Mouse (Mus musculus): ENCODE measurements around the gene Tead1. TPM values are rescaled to one million over a fixed set of nuclear protein-coding genes. Genes with fewer than 3 reads are reported as not detected.

Tead1 gene
- polyA plus RNA-seq, 1 experiment from 2014 or later: 15.9 TPM

- Histone ChIP-seq H3K4me3 (replicated peaks) (no peak overlapping the region), H3K4me2 (no peak overlapping the region), H3K27me3 (replicated peaks) (no peaks in the 10 kb centered on the region), H3K9me3 (replicated peaks) (no peaks in the 10 kb centered on the region), H3K27ac (replicated peaks) (peak overlapping the region; percentile 41), H3K9ac (replicated peaks) (no peak overlapping the region), H3K4me1 (peaks cover 12% of the 10 kb centered on the region), H3K36me3 (no peaks in the 10 kb centered on the region)
- ATAC-seq (ENCODE audit: low FRiP score): 0 out of 2 replicates have a peak, but pooled peaks have one; percentile 31
- WGBS: 37% methylated on average over 8 of the region's 8 CpGs
Measured at GRCm38 (mm10) chr7:112868551-112869465, 189.7 kb downstream of the Tead1 start.

GRCm38 (mm10) chr7:112871752-112872151 lies 192.6 kb downstream of the Tead1 start:
- no peak for ATAC-seq (ENCODE audit: low FRiP score)
- Histone ChIP-seq H3K9me3 (replicated peaks) (no peaks in the 10 kb centered on the region), H3K27ac (replicated peaks) (no peak overlapping the region), H3K27me3 (replicated peaks) (no peaks in the 10 kb centered on the region), H3K9ac (replicated peaks) (no peak overlapping the region), H3K4me3 (replicated peaks) (no peak overlapping the region), H3K4me2 (no peak overlapping the region), H3K36me3 (peaks cover 4% of the 10 kb centered on the region; the same call in 1 of the 2 replicates), H3K4me1 (peaks cover 12% of the 10 kb centered on the region)
- WGBS: 93% methylated on average over 7 of the region's 7 CpGs

GRCm38 (mm10) chr7:112872435-112873196 lies 193.5 kb downstream of the Tead1 start:
- Histone ChIP-seq H3K36me3 (peaks cover 4% of the 10 kb centered on the region; the same call in 1 of the 2 replicates), H3K4me3 (replicated peaks) (no peak overlapping the region), H3K27ac (replicated peaks) (no peak overlapping the region), H3K9ac (replicated peaks) (no peak overlapping the region), H3K27me3 (replicated peaks) (no peaks in the 10 kb centered on the region), H3K4me1 (peaks cover 15% of the 10 kb centered on the region), H3K4me2 (no peak overlapping the region), H3K9me3 (replicated peaks) (no peaks in the 10 kb centered on the region)
- ATAC-seq (ENCODE audit: low FRiP score): no peak
- WGBS: 87% methylated on average over 9 of the region's 9 CpGs

- Histone ChIP-seq H3K9me3 (replicated peaks) (no peaks in the 10 kb centered on the region), H3K27me3 (replicated peaks) (no peaks in the 10 kb centered on the region), H3K4me1 (peaks cover 9% of the 10 kb centered on the region), H3K4me2 (no peak overlapping the region), H3K4me3 (replicated peaks) (no peak overlapping the region), H3K36me3 (peaks cover 4% of the 10 kb centered on the region; the same call in 1 of the 2 replicates), H3K9ac (replicated peaks) (no peak overlapping the region), H3K27ac (replicated peaks) (no peak overlapping the region)
- 92% methylated on average over 10 of the region's 10 CpGs for WGBS
- ATAC-seq (ENCODE audit: low FRiP score): no peak
Measured at GRCm38 (mm10) chr7:112876128-112876527, 197.0 kb downstream of the Tead1 start.

- H3K4me3 ChIP-seq (replicated peaks): no peak overlapping the region
- peaks cover 23% of the 10 kb centered on the region for H3K4me1 ChIP-seq
- no peaks in the 10 kb centered on the region for H3K27me3 ChIP-seq (replicated peaks)
- no peaks in the 10 kb centered on the region for H3K36me3 ChIP-seq
- H3K4me2 ChIP-seq: no peak overlapping the region
- peak overlapping the region; percentile 71 for H3K27ac ChIP-seq (replicated peaks)
- 18% methylated on average over 8 of the region's 8 CpGs for WGBS
- ATAC-seq (ENCODE audit: low FRiP score): peak; percentile 89
- no peak overlapping the region for H3K9ac ChIP-seq (replicated peaks)
- no peaks in the 10 kb centered on the region for H3K9me3 ChIP-seq (replicated peaks)
Measured at GRCm38 (mm10) chr7:112883791-112884274, 204.7 kb downstream of the Tead1 start.

GRCm38 (mm10) chr7:112885546-112885945 lies 206.4 kb downstream of the Tead1 start:
- Histone ChIP-seq H3K36me3 (no peaks in the 10 kb centered on the region), H3K27me3 (replicated peaks) (no peaks in the 10 kb centered on the region), H3K4me3 (replicated peaks) (no peak overlapping the region), H3K4me2 (no peak overlapping the region), H3K9ac (replicated peaks) (no peak overlapping the region), H3K9me3 (replicated peaks) (no peaks in the 10 kb centered on the region), H3K27ac (replicated peaks) (no peak overlapping the region), H3K4me1 (peaks cover 17% of the 10 kb centered on the region)
- ATAC-seq (ENCODE audit: low FRiP score): no peak
- WGBS: 83% methylated on average over 8 of the region's 8 CpGs

- H3K27ac ChIP-seq (replicated peaks): no peak overlapping the region
- H3K27me3 ChIP-seq (replicated peaks): no peaks in the 10 kb centered on the region
- peaks cover 8% of the 10 kb centered on the region; the same call in 1 of the 2 replicates for H3K36me3 ChIP-seq
- H3K4me2 ChIP-seq: no peak overlapping the region
- no peak overlapping the region for H3K4me3 ChIP-seq (replicated peaks)
- no peaks in the 10 kb centered on the region for H3K9me3 ChIP-seq (replicated peaks)
- 96% methylated on average over 6 of the region's 6 CpGs for WGBS
- no peaks in the 10 kb centered on the region for H3K4me1 ChIP-seq
- no peak for ATAC-seq (ENCODE audit: low FRiP score)
- H3K9ac ChIP-seq (replicated peaks): no peak overlapping the region
Measured at GRCm38 (mm10) chr7:112891883-112892282, 212.8 kb downstream of the Tead1 start.

GRCm38 (mm10) chr7:112892595-112892994 lies 213.5 kb downstream of the Tead1 start:
- ATAC-seq (ENCODE audit: low FRiP score): no peak
- Histone ChIP-seq H3K27ac (replicated peaks) (no peak overlapping the region), H3K36me3 (peaks cover 8% of the 10 kb centered on the region; the same call in 1 of the 2 replicates), H3K9ac (replicated peaks) (no peak overlapping the region), H3K4me2 (no peak overlapping the region), H3K27me3 (replicated peaks) (no peaks in the 10 kb centered on the region), H3K4me1 (no peaks in the 10 kb centered on the region), H3K4me3 (replicated peaks) (no peak overlapping the region), H3K9me3 (replicated peaks) (no peaks in the 10 kb centered on the region)
- WGBS: 84% methylated on average over 5 of the region's 5 CpGs

- ATAC-seq (ENCODE audit: low FRiP score): no peak
- Histone ChIP-seq H3K27ac (replicated peaks) (no peak overlapping the region), H3K27me3 (replicated peaks) (no peaks in the 10 kb centered on the region), H3K9ac (replicated peaks) (no peak overlapping the region), H3K4me1 (no peaks in the 10 kb centered on the region), H3K36me3 (peaks cover 8% of the 10 kb centered on the region; the same call in 1 of the 2 replicates), H3K4me3 (replicated peaks) (no peak overlapping the region), H3K9me3 (replicated peaks) (no peaks in the 10 kb centered on the region), H3K4me2 (no peak overlapping the region)
- WGBS: 96% methylated on average over 2 of the region's 2 CpGs
Measured at GRCm38 (mm10) chr7:112896363-112896762, 217.2 kb downstream of the Tead1 start.

GRCm38 (mm10) chr7:112901710-112902109 lies 222.6 kb downstream of the Tead1 start:
- H3K27ac ChIP-seq (replicated peaks): no peak overlapping the region
- H3K27me3 ChIP-seq (replicated peaks): no peaks in the 10 kb centered on the region
- H3K4me3 ChIP-seq (replicated peaks): no peak overlapping the region
- no peak overlapping the region for H3K9ac ChIP-seq (replicated peaks)
- WGBS: 88% methylated on average over 7 of the region's 7 CpGs
- H3K4me1 ChIP-seq: no peaks in the 10 kb centered on the region
- no peak overlapping the region for H3K4me2 ChIP-seq
- ATAC-seq (ENCODE audit: low FRiP score): no peak
- H3K9me3 ChIP-seq (replicated peaks): no peaks in the 10 kb centered on the region
- H3K36me3 ChIP-seq: no peaks in the 10 kb centered on the region

- no peak for ATAC-seq (ENCODE audit: low FRiP score)
- H3K36me3 ChIP-seq: no peaks in the 10 kb centered on the region
- H3K4me1 ChIP-seq: no peaks in the 10 kb centered on the region
- no peak overlapping the region for H3K4me2 ChIP-seq
- no peak overlapping the region for H3K27ac ChIP-seq (replicated peaks)
- H3K4me3 ChIP-seq (replicated peaks): no peak overlapping the region
- H3K27me3 ChIP-seq (replicated peaks): no peaks in the 10 kb centered on the region
- H3K9me3 ChIP-seq (replicated peaks): no peaks in the 10 kb centered on the region
- no peak overlapping the region for H3K9ac ChIP-seq (replicated peaks)
- WGBS: 63% methylated on average over 5 of the region's 5 CpGs
Measured at GRCm38 (mm10) chr7:112906848-112907247, 227.7 kb downstream of the Tead1 start.

Measured in neural tube, embryonic 15.5 days (tissue).